Mouse (Mus musculus) erythroblast, embryonic 14.5 days (primary cell): ENCODE measurements around the gene Smyd3.

ENCODE experiments used
- GATA1 ChIP-seq: IDR thresholded peaks from 2 replicates; pipeline ENCODE4 v1.6.1; 2012; ENCODE audit warnings: low read length, inconsistent platforms, mixed read lengths
- TAL1 ChIP-seq: IDR thresholded peaks from 3 replicates; pipeline ENCODE4 v1.6.1; 2012; ENCODE audit warnings: low read length, inconsistent platforms, mixed read lengths

GRCm38 (mm10) chr1:179446127-179446844, 71.6 kb downstream of the Smyd3 start:
- no peak for TF ChIP-seq TAL1
- TF ChIP-seq GATA1: no peak
